Mouse (Mus musculus): Measurements from ENCODE around the gene Zfp462. TPM values are rescaled to one million over a fixed set of nuclear protein-coding genes. Genes with fewer than 3 reads are reported as not detected.

Zfp462 gene
- polyA plus RNA-seq, 1 experiment, result 16.6 TPM

DNA sequence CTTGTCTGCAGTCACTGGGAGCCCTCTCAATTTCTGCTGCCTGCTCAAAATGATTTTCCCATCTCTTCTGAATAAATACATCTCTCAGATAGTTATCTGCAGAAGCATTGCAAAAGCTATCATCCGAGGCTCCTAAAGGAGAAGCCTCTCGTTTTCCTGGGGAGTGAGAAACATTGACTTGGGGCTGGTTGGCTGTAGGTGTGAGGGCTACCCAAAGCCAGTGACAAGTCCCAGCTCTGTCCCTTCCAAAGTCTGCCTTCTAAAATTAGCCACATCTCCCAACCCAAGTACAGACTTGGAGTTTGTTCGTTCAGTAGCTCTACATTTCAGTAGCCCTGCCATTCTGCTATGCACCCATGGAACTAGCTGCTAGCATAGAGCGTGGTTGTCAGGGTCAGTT, 22.3 kb downstream of the Zfp462 start:
- no peak for TF ChIP-seq CTCF (IDR thresholded peaks at IDR 0.05; ENCODE audit: extremely low read depth, insufficient read depth, low read length)
- TF ChIP-seq POLR2A (IDR thresholded peaks at IDR 0.05; ENCODE audit: extremely low read depth, insufficient read depth, low read length), result no peak
- H3K27ac ChIP-seq (ENCODE audit: insufficient read depth, low read length), result no peak overlapping the region
- H3K4me1 ChIP-seq (ENCODE audit: control insufficient read depth, insufficient read depth, low read length), result peaks cover 7% of the 10 kb centered on the region
- H3K4me3 ChIP-seq (ENCODE audit: insufficient read depth, low read length), result no peak overlapping the region

GRCm38 (mm10) chr4:54967721-54968120, 22.9 kb downstream of the Zfp462 start:
- TF ChIP-seq CTCF (IDR thresholded peaks at IDR 0.05; ENCODE audit: extremely low read depth, insufficient read depth, low read length), result no peak
- TF ChIP-seq POLR2A (IDR thresholded peaks at IDR 0.05; ENCODE audit: extremely low read depth, insufficient read depth, low read length), result no peak
- no peak overlapping the region for H3K27ac ChIP-seq (ENCODE audit: insufficient read depth, low read length)
- H3K4me1 ChIP-seq (ENCODE audit: control insufficient read depth, insufficient read depth, low read length), result peaks cover 7% of the 10 kb centered on the region
- H3K4me3 ChIP-seq (ENCODE audit: insufficient read depth, low read length), result no peak overlapping the region

DNA sequence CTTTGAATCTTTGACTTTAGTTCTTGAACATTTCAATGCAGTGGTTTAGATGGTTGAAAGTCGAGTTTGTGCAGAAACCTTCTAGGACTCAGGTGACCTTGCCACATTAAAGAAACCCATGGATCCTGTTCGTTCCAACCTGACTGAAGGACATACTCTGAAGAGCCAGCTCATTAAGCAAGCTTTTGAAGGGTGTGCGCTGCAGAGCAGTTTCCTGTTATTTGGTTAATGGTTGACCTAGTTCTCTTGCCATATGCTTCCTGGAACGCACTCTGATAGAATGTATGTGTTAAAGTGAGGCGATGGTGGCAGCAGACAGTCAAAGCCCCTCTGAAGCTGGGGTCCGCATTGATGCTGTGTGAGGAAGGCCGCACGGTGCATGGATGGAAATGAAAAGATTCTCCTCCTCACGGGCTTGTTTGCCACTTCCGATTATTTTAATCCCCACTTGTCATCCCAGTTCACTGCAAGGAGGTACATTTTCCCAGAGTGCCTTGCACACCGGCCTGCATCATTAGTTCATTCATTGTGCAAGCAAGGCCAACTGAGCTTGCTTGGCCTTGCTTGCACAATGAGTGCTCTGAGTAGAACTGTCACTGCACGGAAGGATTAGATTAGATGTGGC, 24.9 kb downstream of the Zfp462 start:
- peaks cover 7% of the 10 kb centered on the region for H3K4me1 ChIP-seq (ENCODE audit: control insufficient read depth, insufficient read depth, low read length)
- TF ChIP-seq POLR2A (IDR thresholded peaks at IDR 0.05; ENCODE audit: extremely low read depth, insufficient read depth, low read length) (no peak), CTCF (IDR thresholded peaks at IDR 0.05; ENCODE audit: extremely low read depth, insufficient read depth, low read length) (no peak)
- H3K4me3 ChIP-seq (ENCODE audit: insufficient read depth, low read length), result no peak overlapping the region
- H3K27ac ChIP-seq (ENCODE audit: insufficient read depth, low read length), result no peak overlapping the region

GRCm38 (mm10) chr4:54971386-54971785, 26.5 kb downstream of the Zfp462 start:
- H3K27ac ChIP-seq (ENCODE audit: insufficient read depth, low read length), result no peak overlapping the region
- no peak for TF ChIP-seq CTCF (IDR thresholded peaks at IDR 0.05; ENCODE audit: extremely low read depth, insufficient read depth, low read length)
- TF ChIP-seq POLR2A (IDR thresholded peaks at IDR 0.05; ENCODE audit: extremely low read depth, insufficient read depth, low read length), result no peak
- H3K4me3 ChIP-seq (ENCODE audit: insufficient read depth, low read length), result no peak overlapping the region
- 0 out of 2 replicates have a peak, but pooled peaks cover 2% of the 10 kb centered on the region for H3K4me1 ChIP-seq (ENCODE audit: control insufficient read depth, insufficient read depth, low read length)

DNA sequence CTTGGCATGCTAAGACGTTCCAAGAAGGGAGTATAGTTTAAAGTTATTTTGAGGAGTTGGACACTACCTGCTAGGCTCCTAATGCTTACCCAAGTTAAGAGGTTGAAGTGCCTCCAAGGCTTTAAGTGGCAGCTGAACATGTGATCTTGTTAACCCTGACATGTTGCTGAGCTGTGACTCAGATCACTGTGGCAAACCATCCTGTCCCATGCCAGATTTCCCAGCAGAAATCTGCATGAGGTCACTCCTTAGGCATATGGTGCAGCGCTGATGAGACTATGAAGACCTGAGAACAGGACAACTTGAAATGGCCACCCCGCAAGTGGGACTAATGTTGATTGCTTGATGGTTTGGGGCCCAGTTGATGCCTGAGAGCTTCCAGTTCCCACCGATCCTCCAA, 27.2 kb downstream of the Zfp462 start:
- TF ChIP-seq POLR2A (IDR thresholded peaks at IDR 0.05; ENCODE audit: extremely low read depth, insufficient read depth, low read length) (no peak), CTCF (IDR thresholded peaks at IDR 0.05; ENCODE audit: extremely low read depth, insufficient read depth, low read length) (no peak)
- Histone ChIP-seq H3K4me1 (ENCODE audit: control insufficient read depth, insufficient read depth, low read length) (no peaks in the 10 kb centered on the region), H3K27ac (ENCODE audit: insufficient read depth, low read length) (no peak overlapping the region), H3K4me3 (ENCODE audit: insufficient read depth, low read length) (no peak overlapping the region)

GRCm38 (mm10) chr4:54972827-54973560, 28.1 kb downstream of the Zfp462 start:
- H3K4me1 ChIP-seq (ENCODE audit: control insufficient read depth, insufficient read depth, low read length), result no peaks in the 10 kb centered on the region
- H3K4me3 ChIP-seq (ENCODE audit: insufficient read depth, low read length), result no peak overlapping the region
- TF ChIP-seq POLR2A (IDR thresholded peaks at IDR 0.05; ENCODE audit: extremely low read depth, insufficient read depth, low read length) (no peak), CTCF (IDR thresholded peaks at IDR 0.05; ENCODE audit: extremely low read depth, insufficient read depth, low read length) (no peak)
- H3K27ac ChIP-seq (ENCODE audit: insufficient read depth, low read length), result no peak overlapping the region

DNA sequence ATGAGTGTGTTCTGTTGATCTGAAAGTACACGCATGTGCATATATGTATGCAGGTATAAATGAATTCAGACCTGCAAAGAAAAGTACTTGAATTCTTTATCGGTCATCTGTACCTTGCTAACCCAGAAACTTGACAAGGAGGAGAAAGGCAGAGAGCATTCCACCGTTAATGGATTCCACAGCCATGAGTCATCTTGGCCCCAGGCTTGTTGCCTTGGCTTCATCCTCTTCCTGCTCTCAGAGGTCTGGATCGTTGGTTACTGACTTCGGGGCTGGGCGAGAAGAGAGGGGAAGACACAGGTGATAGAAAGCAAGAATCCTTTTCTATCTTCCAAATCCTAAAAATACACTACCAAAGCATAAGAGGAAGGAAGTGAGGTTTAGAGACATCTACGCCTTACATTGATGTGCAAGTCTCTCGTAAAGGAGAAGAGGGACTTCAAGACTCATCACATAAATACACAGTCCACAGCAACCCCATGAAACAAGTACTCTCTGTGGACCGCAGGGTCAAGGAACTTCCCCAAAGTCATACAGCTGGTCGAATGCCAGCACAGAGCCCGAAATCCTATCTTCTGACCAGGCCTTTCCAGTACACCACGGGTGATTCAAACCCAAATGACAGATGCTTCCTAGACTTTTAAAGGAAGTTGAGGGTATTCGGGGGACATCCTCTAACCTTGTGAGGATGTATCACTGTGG, 35.1 kb downstream of the Zfp462 start:
- H3K4me3 ChIP-seq (ENCODE audit: insufficient read depth, low read length), result no peak overlapping the region
- H3K4me1 ChIP-seq (ENCODE audit: control insufficient read depth, insufficient read depth, low read length), result no peaks in the 10 kb centered on the region
- TF ChIP-seq POLR2A (IDR thresholded peaks at IDR 0.05; ENCODE audit: extremely low read depth, insufficient read depth, low read length) (no peak), CTCF (IDR thresholded peaks at IDR 0.05; ENCODE audit: extremely low read depth, insufficient read depth, low read length) (no peak)
- H3K27ac ChIP-seq (ENCODE audit: insufficient read depth, low read length), result no peak overlapping the region

DNA sequence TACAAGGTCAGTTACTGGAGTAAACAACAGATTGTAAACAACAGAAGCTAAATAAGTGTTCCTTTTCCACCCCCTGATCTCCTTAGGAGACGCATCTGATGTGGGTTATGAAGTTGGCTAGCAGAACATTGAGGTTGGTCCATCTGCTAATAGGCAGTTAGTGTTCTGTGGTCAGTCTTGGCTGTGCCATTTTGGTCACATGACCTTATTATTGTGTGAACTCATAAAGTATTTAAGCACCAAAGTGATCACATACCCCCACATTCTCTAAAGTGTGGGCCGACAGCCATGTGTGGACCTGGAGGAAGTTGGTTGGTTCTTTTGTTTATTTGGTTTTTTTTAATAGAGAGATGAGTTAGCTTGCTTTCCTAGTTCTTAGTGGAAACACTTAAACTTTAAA, 39.7 kb downstream of the Zfp462 start:
- Histone ChIP-seq H3K4me3 (ENCODE audit: insufficient read depth, low read length) (no peak overlapping the region), H3K4me1 (ENCODE audit: control insufficient read depth, insufficient read depth, low read length) (no peaks in the 10 kb centered on the region), H3K27ac (ENCODE audit: insufficient read depth, low read length) (no peak overlapping the region)
- TF ChIP-seq CTCF (IDR thresholded peaks at IDR 0.05; ENCODE audit: extremely low read depth, insufficient read depth, low read length), result no peak
- no peak for TF ChIP-seq POLR2A (IDR thresholded peaks at IDR 0.05; ENCODE audit: extremely low read depth, insufficient read depth, low read length)

DNA sequence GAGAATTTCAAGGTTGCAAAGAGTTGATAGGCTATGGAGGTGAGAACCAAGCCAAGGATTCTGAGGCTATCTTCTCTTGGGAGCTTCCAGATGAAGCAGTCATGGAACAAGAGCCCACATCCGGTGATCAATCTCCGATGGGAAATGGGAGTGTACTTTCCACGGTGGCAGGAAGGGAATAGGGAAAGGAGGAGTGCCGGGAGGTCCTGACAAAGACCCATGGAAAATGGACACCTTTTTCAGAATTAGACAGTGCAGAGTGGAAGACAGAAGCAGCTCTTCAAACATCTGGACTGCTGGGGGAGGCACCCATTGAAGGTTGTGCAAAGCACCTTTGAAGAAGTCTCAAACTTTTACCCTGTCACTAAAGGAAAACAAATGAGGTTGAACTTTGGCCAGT, 41.8 kb downstream of the Zfp462 start:
- no peak overlapping the region for H3K27ac ChIP-seq (ENCODE audit: insufficient read depth, low read length)
- TF ChIP-seq CTCF (IDR thresholded peaks at IDR 0.05; ENCODE audit: extremely low read depth, insufficient read depth, low read length) (no peak), POLR2A (IDR thresholded peaks at IDR 0.05; ENCODE audit: extremely low read depth, insufficient read depth, low read length) (no peak)
- H3K4me1 ChIP-seq (ENCODE audit: control insufficient read depth, insufficient read depth, low read length), result no peaks in the 10 kb centered on the region
- no peak overlapping the region for H3K4me3 ChIP-seq (ENCODE audit: insufficient read depth, low read length)
